Mouse (Mus musculus): Measurements from ENCODE around the gene Msmo1. TPM values are rescaled to one million over a fixed set of nuclear protein-coding genes. Genes with fewer than 3 reads are reported as not detected.

Gene Msmo1
- polyA plus RNA-seq, 1 experiment from 2014 or later = 202 TPM

DNA sequence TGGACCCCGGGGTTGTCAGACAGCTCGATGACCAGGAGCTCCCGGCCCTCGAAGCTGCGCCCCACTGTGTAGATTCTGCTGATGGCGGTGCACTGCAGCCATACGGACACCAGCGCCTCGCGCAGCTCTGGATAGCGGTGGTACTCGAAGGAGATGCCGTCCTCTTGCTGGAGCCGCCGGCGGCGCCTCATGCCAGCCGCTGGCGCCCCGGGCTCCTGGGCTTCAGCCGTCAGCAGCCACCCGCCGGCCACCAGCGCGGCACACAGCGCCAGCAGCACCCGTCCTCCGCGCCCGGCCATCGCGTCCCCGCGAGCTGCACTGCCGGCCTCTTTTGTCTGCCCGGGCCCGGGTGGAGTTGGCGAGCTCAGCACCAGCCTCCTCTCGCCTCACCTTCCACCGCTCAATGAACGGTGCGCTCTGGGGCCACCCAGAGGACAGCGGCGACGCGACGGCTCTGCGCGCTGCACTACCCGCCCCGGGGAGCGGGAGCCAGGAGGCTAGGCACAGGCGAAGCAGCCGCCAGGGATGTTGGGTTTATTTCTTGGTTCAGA is 40.9 kb downstream of the Msmo1 start, which contains the start of gene Cpe:
Gene Cpe, minus strand, starts transcription at position 404 of the 551 bp plus-strand sequence.
- peaks cover 14% of the 10 kb centered on the region for H3K27me3 ChIP-seq (ENCODE audit: insufficient read depth, poor library complexity, severe bottlenecking)
- H3K9me3 ChIP-seq = no peaks in the 10 kb centered on the region
- peak within 1 kb of the TSS; percentile 69 for H3K4me3 ChIP-seq
- peaks cover 17% of the 10 kb centered on the region for H3K4me1 ChIP-seq (replicated peaks)
- H3K27ac ChIP-seq = peak within 1 kb of the TSS; percentile 97
- peak; percentile 87 for DNase-seq (ENCODE audit: low spot score)
- H3K36me3 ChIP-seq = no peaks in the 10 kb centered on the region
- under 1% methylated on average over 54 of the region's 54 CpGs for WGBS

DNA sequence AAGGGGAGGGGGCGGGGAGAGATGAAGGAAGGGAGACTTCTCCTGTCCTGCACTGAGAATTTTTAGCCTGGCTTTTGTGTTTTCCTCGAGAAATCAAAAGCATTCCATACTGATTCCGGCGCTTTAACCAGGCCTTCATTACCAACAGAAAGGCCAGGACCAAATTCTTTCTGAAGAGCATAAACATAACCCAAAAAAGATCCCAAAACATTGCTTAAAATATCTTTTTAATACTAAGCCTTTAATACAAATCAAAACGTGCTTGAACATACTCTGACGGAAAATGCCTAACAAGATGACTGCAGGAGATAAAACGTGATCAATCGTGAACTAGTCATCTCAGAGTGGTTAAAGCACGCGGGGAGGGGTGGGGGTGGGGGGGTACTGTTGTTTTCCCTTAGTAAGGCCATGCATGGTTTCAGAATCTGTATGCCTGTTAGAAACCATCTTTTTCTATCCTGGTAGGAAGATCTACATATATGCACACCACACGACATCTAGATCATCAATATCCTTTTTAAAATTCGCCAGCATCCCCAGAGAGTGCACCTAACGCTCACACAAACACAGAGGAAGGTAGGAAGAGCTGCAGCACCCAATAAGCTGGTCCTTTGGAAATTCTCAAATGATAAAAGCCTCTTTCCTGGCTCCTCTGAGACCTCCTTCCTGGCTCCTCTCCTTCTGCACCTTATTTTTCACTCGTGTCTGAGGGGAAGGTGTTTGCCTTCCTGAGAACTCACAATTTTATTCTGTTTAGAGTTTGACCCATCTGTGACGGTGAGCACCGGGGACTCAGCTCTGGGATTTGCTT is 41.8 kb downstream of the Msmo1 start:
- peak; percentile 17 for DNase-seq (ENCODE audit: low spot score)
- no peaks in the 10 kb centered on the region for H3K36me3 ChIP-seq
- peaks cover 14% of the 10 kb centered on the region for H3K27me3 ChIP-seq (ENCODE audit: insufficient read depth, poor library complexity, severe bottlenecking)
- 10% methylated on average over 16 of the region's 16 CpGs for WGBS
- peaks cover 17% of the 10 kb centered on the region for H3K4me1 ChIP-seq (replicated peaks)
- peak overlapping the region; percentile 97 for H3K27ac ChIP-seq
- H3K4me3 ChIP-seq = peak overlapping the region; percentile 69
- no peaks in the 10 kb centered on the region for H3K9me3 ChIP-seq

GRCm38 (mm10) chr8:64690845-64691244 is 42.7 kb downstream of the Msmo1 start:
- Histone ChIP-seq H3K4me3 (no peak overlapping the region; the same call in 1 of the 2 replicates), H3K36me3 (no peaks in the 10 kb centered on the region), H3K27me3 (ENCODE audit: insufficient read depth, poor library complexity, severe bottlenecking) (peaks cover 14% of the 10 kb centered on the region), H3K27ac (no peak overlapping the region), H3K9me3 (no peaks in the 10 kb centered on the region), H3K4me1 (replicated peaks) (peaks cover 17% of the 10 kb centered on the region)
- 85% methylated on average over 6 of the region's 6 CpGs for WGBS
- no peak for DNase-seq (ENCODE audit: low spot score)

GRCm38 (mm10) chr8:64690306-64690705 is 43.3 kb downstream of the Msmo1 start:
- Histone ChIP-seq H3K36me3 (no peaks in the 10 kb centered on the region), H3K4me3 (no peak overlapping the region), H3K9me3 (no peaks in the 10 kb centered on the region), H3K27me3 (ENCODE audit: insufficient read depth, poor library complexity, severe bottlenecking) (peaks cover 14% of the 10 kb centered on the region), H3K4me1 (replicated peaks) (peaks cover 17% of the 10 kb centered on the region), H3K27ac (no peak overlapping the region)
- WGBS = 78% methylated on average over 6 of the region's 6 CpGs
- DNase-seq (ENCODE audit: low spot score) = no peak

- 87% methylated on average over 4 of the region's 4 CpGs for WGBS
Observed at GRCm38 (mm10) chr8:64688741-64689140, 44.9 kb downstream of the Msmo1 start.

GRCm38 (mm10) chr8:64688161-64688560 is 45.4 kb downstream of the Msmo1 start:
- Histone ChIP-seq H3K4me1 (replicated peaks) (peaks cover 16% of the 10 kb centered on the region), H3K27ac (no peak overlapping the region), H3K9me3 (no peaks in the 10 kb centered on the region), H3K36me3 (no peaks in the 10 kb centered on the region), H3K27me3 (ENCODE audit: insufficient read depth, poor library complexity, severe bottlenecking) (no peaks in the 10 kb centered on the region), H3K4me3 (no peak overlapping the region)
- no peak for DNase-seq (ENCODE audit: low spot score)
- 88% methylated on average over 3 of the region's 3 CpGs for WGBS

More at GRCm38 (mm10) chr8:64688741-64689140, 44.9 kb downstream of the Msmo1 start:
- peaks cover 17% of the 10 kb centered on the region for H3K4me1 ChIP-seq (replicated peaks)
- H3K27me3 ChIP-seq (ENCODE audit: insufficient read depth, poor library complexity, severe bottlenecking) = peaks cover 4% of the 10 kb centered on the region
- no peaks in the 10 kb centered on the region for H3K9me3 ChIP-seq
- no peak overlapping the region for H3K27ac ChIP-seq
- DNase-seq (ENCODE audit: low spot score) = no peak
- H3K4me3 ChIP-seq = no peak overlapping the region
- no peaks in the 10 kb centered on the region for H3K36me3 ChIP-seq

- Histone ChIP-seq H3K9me3 (no peaks in the 10 kb centered on the region), H3K4me1 (replicated peaks) (no peaks in the 10 kb centered on the region), H3K27ac (no peak overlapping the region), H3K27me3 (ENCODE audit: insufficient read depth, poor library complexity, severe bottlenecking) (no peaks in the 10 kb centered on the region), H3K36me3 (no peaks in the 10 kb centered on the region), H3K4me3 (no peak overlapping the region)
- no peak for DNase-seq (ENCODE audit: low spot score)
- 82% methylated on average over 3 of the region's 3 CpGs for WGBS
Observed at GRCm38 (mm10) chr8:64682501-64682900, 51.1 kb downstream of the Msmo1 start.

DNA sequence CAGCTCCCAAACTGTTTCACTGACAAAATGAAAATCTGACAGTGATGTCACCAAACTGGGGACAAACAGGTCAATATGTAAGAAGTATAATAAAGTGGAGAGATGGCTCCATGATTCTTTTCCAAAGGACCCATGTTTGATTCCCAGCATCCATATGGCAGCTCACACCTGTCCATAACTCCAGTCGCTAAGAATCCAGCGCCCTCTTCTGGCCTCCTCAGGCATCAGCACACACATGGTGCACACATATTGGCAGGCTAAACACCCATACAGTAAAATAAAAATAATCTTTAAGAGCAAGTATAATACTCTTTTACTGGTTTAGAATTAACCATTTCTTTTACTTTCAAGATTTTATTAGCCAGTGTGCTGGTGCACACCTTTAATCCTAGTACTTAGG is 57.2 kb downstream of the Msmo1 start:
- no peak overlapping the region for H3K4me3 ChIP-seq
- peaks cover 5% of the 10 kb centered on the region; the same call in 1 of the 2 replicates for H3K4me1 ChIP-seq (replicated peaks)
- H3K27me3 ChIP-seq (ENCODE audit: insufficient read depth, poor library complexity, severe bottlenecking) = no peaks in the 10 kb centered on the region
- no peaks in the 10 kb centered on the region for H3K36me3 ChIP-seq
- 73% methylated on average over 2 of the region's 2 CpGs for WGBS
- H3K27ac ChIP-seq = no peak overlapping the region
- H3K9me3 ChIP-seq = peaks cover 7% of the 10 kb centered on the region; the same call in 1 of the 2 replicates
- DNase-seq (ENCODE audit: low spot score) = no peak

- Histone ChIP-seq H3K27ac (no peak overlapping the region), H3K9me3 (peaks cover 7% of the 10 kb centered on the region; the same call in 1 of the 2 replicates), H3K4me1 (replicated peaks) (peaks cover 5% of the 10 kb centered on the region; the same call in 1 of the 2 replicates), H3K36me3 (no peaks in the 10 kb centered on the region), H3K4me3 (no peak overlapping the region), H3K27me3 (ENCODE audit: insufficient read depth, poor library complexity, severe bottlenecking) (no peaks in the 10 kb centered on the region)
- 87% methylated on average over 8 of the region's 8 CpGs for WGBS
- no peak for DNase-seq (ENCODE audit: low spot score)
Observed at GRCm38 (mm10) chr8:64674951-64675585, 58.5 kb downstream of the Msmo1 start.

DNA sequence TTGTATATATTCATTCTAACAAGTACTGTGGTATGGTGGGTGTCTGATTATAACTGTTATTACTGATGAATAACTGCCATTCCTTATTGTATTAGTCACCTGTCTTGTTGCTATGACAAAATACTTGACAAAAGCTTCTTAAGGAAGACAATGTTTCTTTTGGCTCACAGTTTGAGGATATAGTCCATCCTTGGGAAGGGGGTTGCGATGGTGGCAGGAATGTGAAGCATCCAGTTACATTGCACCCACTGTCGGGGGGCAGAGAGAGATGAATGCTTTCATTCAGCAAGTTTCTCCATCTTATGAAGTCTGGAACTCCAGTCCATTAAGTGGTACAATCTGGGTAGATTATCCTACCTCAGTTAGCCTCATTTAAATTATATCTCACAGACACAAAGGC is 60.7 kb downstream of the Msmo1 start:
- peaks cover 5% of the 10 kb centered on the region; the same call in 1 of the 2 replicates for H3K4me1 ChIP-seq (replicated peaks)
- H3K4me3 ChIP-seq = no peak overlapping the region
- H3K27me3 ChIP-seq (ENCODE audit: insufficient read depth, poor library complexity, severe bottlenecking) = no peaks in the 10 kb centered on the region
- no peak for DNase-seq (ENCODE audit: low spot score)
- peaks cover 7% of the 10 kb centered on the region; the same call in 1 of the 2 replicates for H3K9me3 ChIP-seq
- WGBS = 69% methylated on average over 2 of the region's 2 CpGs
- no peaks in the 10 kb centered on the region for H3K36me3 ChIP-seq
- H3K27ac ChIP-seq = no peak overlapping the region

DNA sequence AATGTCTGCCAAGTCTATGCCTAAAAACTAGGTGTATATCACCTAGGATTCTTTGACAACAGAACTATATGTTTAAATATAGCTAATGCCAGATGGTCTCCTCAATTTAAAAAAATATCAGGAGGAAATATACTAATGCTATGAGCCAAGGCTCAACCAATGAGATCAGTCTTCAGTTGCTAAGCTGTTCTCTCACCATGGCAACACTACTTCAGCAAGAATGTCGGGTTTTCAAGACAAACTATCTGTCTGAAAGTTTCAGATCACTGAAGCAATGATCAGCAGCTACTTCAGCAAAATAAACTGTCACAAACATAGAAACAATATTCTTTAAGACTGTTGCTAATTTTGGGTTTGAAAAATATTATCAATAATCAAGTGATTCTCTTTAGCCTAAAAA is 61.7 kb downstream of the Msmo1 start:
- no peak overlapping the region for H3K4me3 ChIP-seq

More for the DNA sequence above, 61.7 kb downstream of the Msmo1 start:
- H3K4me1 ChIP-seq (replicated peaks) = peaks cover 5% of the 10 kb centered on the region; the same call in 1 of the 2 replicates
- 31% methylated on average over 1 of the region's 1 CpGs for WGBS
- no peaks in the 10 kb centered on the region for H3K27me3 ChIP-seq (ENCODE audit: insufficient read depth, poor library complexity, severe bottlenecking)
- no peak for DNase-seq (ENCODE audit: low spot score)
- H3K27ac ChIP-seq = no peak overlapping the region
- H3K9me3 ChIP-seq = peaks cover 7% of the 10 kb centered on the region; the same call in 1 of the 2 replicates
- H3K36me3 ChIP-seq = no peaks in the 10 kb centered on the region
